Mouse (Mus musculus) ES-CJ7 (cell line): ENCODE measurements around the gene Gast.
"Not testable (repeated sequence)": the region's sequence is repeated elsewhere in the genome, so short reads cannot be mapped to it uniquely, and the experiment has no call there.

Experiments used
- DNase-seq: peaks from one replicate; pipeline ENCODE4 v3.0.0; 2011; ENCODE audit warnings: low read depth, low spot score

The Gast gene

DNA sequence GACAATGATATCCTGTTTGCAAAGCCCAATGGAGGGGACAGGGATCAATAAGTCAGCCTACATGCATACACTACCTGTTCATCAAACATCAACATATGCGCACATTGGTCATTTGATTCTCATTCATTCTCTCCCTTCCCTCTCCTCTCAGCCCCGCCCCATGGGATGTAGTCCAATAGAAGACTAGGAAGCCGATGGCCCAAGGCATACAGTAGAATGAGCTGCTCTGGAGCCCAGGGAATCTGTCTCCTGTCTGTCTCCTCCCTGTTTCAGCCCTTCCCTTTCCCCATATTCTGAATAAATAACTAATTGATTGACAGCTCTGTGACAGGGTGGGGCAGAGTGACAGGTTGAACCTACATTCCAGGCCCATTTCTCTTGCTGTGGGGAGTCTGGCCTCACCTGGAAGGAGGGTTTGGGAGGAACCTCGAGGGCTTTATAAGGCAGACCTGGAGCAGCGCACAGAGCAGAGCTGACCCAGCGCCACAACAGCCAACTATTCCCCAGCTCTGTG, at the start of gene Gast:
Gast (plus strand) TSS at position 464 of the 514 bp plus-strand sequence.
- DNase-seq: peak; percentile 37

DNA sequence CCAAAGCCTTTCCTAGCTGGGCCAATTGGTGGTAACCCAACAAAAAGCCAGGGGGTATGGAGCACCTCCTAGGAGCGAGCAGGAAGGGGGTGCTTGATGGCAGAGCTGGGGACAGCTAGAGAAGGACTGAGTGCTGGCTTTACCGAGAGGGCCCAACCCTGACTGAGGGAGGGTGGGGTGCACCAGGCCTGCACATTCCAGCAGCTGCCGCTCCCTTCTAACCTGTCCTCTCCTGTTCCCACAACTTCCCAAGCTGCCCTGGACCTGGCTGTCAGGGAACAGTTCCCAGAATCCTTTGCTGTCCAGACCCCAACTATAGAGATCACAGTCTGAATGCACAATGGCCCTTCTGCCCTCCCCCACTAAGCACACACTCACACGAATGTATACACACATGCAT, 49.2 kb upstream of the Gast start:
- DNase-seq: peak; percentile 78

DNA sequence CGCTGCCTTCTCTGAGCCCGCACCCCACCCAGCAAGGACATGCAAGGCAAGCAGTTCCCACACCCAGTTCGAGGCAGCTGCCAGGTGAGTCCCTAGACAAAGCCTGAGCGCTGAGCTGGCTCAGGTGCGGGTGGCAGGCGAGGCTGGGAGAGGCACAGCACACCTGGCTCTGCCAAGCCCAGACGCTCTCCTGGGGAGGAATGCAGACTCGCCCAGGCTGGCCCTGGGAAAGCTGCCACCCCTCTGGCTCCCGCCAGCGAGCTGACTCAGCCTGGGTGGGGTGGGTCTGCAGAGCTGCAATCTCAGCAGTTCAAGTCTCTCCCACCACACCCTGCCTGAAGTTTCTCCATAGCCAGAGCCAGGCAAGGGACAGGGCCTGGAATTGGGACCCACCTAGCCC, 47.2 kb upstream of the Gast start:
- peak; percentile 67 for DNase-seq

DNA sequence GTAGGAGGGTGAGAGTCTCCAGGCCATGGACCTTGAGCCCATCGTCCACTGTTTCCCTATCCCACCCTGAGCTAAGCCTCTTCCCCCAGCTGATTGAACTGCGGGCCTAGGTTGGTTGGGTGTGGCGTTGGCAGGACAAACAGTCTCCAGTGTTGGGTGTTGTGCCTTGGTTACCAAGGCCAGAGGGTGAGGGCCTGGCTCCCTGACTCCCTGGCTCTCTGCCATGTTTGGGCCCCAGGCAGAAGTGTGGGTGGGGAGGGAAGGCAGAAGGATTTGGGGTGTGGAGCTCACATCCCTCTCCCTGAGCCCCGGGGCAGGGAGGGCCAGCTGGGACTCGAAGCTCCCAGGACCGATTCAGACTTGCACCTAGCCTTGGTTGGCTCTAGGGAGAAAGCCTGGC, 45.3 kb upstream of the Gast start:
- no peak for DNase-seq

DNA sequence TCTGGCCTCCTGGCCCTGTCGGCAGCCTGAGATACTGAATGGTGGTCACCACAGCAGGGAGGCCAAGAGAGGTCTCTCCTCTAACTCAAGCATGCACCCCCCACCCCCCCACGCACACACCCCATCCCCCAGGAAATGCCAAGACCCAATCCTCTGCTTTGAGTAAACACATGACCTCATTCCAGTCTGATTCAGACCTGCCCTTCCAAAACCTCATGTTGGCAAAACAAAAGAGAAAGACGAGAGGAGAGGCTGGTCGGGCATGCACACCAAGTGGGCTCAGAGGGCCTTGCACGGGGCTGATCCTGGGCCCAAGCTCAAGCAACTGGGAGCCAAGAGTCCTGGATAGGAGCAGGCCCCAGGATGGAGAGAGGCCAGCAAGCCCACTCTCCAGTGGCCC, 44.0 kb upstream of the Gast start:
- DNase-seq: no peak

DNA sequence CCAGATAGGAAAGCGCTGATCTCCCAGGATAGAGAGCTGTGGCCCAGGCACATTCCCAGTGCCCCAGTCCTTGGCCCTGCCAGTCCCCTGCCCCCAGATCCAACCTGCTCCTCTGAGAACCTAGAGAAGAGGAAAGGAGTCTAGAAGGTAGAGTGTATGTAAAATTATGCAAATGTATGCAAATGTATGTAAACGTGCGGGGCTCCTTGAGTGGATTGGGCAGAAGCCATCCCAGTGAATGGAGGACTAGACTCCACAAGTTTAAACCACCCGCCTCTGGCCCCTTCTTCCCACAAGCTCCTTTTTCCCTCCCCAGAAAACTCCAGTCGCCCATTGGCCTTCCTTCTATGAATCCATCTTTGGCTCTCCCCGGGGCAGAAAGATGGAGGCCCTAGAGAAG, 41.3 kb upstream of the Gast start:
- peak; percentile 71 for DNase-seq

DNA sequence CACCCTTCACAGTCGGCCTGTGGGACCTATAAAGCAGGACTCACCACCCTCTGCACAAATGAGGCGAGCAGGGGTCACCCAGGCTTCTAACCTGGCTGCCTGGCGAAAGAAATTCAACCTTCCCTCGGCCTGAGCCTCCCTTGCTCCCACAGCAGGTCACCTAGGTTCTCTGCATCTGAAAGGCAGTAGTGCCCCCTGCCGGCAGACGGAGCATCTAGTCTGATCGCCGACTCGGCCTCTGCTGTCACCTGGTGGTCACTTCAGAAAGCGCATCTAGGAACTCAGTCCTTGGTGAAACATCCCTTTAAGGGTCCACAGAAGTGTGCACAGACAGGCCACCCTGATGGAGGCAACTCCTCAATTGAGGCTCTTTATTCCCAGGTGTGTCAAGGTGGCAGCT, 38.9 kb upstream of the Gast start:
- DNase-seq: peak; percentile 91

DNA sequence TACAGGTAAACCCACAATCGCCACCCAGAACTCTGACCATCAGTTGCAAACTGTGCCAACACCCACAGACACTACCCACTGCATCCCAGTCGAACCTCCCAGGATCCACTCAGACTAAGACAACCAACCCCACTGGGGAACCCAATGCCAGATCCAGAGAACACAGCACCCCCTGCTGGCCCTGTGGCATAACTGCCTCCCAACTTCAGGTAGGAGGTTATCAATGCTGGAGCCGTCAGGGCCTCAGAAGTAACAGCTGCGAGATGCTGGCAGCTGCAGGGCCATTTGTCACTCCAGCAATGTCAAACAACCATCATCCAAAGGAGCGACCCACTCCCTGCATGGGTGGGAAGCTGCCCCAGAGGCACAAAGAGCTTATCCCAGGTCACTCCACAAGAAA, 36.4 kb upstream of the Gast start:
- DNase-seq: peak; percentile 76

DNA sequence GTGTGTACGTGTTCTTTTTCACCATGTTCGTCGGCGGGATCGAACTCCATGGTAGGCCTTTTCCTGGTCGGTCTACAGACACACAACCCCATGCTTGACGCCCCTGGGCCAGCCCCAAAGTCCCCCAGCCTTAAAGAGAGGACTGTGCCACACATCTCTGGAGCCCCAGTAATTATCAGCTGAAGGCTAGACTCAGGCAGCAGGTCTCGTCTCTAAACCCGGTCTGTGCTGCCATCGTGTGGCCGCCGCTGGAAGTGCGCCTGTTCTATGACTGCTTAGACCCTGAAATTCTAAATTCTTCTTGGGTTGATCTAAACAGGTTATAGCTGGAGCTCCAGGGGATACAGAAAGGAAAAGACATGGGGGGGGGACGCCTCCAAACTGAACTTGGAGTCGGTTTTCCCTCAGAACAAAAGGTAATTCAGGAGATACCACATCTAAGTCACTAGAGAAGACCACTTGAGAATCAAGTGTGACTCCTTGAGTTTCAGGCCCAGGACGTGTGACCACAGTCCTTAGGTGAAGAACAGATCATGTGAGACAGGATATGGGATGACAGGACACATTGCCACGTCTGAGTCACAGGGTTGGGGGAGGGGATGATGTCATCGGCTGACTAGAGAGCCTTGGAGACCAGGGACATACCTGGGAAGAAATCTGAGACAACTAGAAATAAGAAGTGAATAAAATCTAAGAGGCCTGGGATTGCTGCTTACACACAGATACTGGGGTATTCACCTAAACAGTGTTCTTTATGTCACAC, 35.8 kb upstream of the Gast start:
- DNase-seq: peak; percentile 85

DNA sequence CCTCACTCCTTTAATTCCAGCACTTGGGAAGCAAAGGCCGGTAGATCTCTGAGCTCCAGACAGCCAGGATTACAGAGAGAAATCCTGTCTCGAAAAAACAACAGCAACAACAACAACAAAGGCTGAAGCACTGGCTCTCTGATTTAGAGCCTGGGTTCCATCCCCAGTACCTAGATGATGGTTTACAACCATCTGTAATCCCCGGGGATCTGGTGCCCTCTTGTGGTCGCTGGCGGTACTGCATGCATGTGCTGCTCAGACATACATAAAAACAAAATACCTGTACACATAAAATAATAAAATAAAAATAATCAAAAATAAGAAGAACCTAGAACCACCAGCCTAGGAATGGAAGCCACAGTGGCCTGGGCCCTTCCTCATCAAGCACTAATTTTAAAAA, 33.9 kb upstream of the Gast start:
- peak; percentile 83 for DNase-seq

DNA sequence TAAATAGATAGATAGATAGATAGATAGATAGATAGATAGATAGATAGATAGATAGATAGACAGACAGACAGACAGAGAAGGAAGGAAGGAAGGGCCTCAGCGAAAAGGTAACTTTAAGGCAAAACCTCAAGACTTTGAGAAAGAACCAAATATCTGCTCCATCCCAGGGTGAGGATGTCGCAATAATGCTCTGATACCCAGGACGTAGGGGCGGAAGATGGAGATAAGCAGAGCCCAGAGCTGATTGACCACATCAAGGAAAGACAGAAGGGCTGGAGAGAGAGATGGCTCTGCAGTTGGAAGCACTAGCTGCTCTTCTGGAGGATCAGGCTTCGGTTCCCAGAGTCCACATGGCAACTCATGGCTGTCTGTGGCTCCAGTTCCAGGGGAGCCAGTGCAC, 32.9 kb upstream of the Gast start:
- DNase-seq: no peak

DNA sequence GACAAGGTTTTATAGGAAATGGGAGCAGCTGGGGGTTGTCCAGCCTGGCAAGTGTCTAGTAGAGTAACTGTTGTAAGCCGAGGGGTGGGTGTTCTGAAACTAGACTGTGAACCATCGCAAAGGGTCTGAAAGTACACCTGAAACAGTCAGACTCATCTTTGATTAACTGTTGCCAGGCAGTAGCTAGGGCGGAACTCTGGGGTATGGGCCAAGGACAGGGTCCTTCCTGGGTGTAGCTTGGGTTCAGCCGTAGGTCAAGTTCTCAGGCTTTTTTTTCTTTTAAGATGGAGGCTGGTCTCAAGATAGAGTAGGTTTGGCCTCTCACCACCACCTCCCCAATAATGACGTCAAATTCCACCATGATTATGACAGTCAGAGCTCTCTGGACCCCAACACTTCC, 26.3 kb upstream of the Gast start:
- peak; percentile 86 for DNase-seq

DNA sequence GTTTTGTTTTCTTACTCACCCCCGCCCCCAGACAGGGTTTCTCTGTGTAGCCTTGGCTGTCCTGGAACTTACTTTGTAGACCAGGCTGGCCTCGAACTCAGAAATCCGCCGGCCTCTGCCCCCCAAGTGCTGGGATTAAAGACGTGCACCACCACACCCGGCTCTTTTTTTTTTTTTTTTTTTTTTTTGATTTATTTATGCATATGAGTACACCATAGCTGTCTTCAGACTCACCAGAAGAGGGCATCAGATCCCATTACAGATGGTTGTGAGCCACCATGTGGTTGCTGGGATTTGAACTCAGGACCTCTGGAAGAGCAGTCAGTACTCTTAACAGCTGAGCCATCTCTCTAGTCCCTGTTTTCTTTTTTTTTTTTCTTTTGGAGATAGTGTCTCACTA, 25.5 kb upstream of the Gast start:
- DNase-seq: not testable (repeated sequence)

DNA sequence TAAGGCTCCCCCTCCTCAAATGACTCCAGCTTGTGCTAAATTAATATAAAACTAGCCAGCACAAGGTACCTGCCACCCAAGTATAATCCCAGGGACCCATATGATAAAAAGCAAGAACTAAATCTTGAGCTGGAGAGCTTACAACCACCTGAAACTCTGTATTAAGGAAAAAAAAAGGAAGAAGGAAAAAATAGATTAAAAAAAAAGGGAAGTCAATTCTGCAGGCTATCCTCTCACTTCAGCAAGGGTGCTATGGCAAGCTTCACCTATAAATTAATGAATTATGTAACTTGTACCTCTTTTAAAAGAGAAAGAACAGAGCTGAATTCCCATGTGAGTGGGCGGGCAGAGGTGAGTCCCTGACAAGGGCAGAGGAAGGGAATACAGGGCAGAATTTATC, 22.6 kb upstream of the Gast start:
- no peak for DNase-seq

DNA sequence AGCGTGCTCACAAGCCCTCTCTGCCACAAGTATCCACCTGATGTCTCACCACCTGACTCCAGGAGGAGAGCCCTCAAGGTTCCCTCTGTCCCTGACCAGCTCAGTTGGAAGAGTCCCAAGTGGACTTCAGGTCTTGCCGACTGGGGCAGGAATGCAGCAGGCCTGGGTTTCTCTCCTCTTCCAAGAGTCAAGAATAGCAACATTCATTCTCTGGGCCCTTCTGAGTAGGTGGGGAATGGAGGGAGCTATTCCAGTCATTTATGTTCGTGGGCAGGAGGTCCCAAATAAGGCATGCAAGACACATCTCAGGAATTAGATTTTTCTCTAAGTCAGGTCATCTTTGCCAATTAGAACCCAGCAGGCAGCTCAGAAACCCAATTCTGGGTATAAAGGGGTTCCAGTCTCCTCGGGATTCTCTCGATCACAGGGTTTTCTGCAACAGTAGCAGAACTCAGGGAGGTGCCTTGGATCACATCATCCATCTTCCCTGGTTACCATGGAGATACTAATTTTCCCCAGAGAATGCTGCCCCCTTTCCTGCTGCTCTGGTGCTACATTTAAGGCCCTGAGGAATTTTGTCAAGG, 22.0 kb upstream of the Gast start:
- no peak for DNase-seq

DNA sequence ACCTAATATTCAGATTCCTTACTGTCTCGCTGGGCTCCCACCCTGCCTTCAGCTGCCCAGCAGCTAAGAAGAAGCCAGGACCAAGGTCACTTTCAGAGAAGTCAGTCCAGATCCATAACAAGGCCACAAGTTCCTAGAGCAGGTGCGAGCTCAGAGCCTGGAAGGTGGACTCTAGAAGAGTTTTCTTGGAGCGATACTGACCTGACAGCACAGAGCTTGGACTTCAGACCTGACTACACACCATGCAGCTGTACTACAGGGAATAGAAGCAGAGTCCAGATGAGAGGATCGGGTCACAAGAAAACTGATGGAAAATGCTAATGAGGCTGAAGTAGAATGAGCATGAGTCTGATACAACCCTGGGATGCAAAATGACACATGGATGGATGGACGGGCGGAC, 20.8 kb upstream of the Gast start:
- DNase-seq: no peak

DNA sequence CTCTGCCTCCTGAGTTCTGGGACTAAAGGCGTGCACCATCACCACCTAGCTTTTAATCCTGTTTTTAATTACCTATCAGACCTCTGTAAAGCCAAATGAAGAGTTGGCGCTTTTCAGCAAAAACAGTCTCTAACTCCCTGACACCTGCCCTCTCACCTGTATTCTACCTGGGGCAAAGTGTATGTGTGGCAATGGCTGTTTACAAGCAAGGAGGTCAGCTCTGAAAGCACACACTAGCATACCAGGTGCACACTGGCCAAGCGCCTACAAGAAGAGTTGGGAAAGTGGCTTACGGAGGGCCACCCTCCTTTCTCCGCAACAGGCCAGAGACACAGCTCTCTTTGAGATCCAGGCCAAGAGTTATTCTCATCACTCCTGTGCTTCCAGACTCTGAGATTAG, 18.8 kb upstream of the Gast start:
- no peak for DNase-seq

DNA sequence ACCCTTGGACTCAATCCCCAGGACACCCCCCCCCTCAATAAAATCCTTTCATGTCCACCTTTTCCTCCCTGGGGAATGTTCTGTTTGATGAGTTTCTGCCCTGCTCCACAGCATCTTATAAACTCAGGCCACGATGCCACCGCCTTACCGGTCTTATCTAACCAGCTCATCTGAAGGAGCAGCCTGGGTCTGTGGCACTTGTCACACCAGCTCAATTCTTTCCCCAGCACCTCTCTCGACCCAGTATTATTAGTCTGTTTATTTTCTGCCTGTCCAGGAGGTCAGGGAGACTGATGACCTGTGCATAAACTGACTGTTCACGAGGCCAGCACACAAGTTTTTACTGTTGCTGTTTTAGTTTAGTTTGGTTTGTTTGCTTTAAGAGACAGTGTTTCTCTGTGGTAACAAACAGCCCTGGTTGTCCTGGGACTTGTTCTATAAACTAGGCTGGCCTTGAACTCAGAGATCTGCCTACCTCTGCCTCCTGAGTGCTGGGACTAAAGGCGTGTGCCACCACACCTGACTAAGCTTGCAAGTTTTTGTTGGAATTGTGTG, 16.3 kb upstream of the Gast start:
- no peak for DNase-seq

DNA sequence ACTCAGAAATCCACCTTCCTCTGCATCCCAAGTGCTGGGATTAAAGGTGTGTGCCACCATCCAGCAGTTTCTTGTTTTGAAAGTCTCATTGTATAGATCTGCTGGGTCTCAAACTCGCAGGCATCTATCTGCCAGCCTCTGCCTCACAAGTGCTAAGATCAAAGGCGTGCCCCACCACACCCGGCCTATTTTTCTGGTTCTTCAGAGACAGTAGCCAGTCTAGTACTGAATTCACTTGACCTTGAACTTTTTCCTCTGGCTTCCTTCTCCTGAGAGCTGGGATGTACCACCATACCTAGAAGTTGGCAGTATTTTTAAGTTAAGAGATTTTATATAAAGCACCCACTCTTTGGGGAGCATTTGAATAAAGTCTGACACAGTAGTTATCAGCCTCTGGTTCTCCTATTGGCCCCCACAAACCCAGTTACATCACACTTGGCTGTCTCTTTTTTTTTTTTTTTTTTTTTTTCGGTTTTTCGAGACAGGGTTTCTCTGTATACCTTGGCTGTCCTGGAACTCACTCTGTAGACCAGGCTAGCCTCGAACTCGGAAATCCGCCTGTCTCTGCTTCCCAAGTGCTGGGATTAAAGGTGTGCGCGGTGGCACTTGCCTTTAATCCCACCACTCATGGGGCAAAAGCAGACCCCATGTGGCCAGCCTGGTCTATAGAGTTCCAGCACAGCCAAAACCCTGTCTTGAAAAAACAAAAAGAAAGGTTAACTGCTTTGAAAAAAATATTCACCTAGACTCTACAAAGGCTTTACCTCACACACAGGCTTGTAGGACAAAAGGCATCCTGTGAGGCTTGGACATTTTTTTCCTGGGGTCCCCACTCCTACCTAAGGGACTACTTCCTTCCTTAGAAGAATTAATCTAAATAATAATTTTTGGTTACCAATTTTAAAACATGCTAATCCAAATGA, 15.4 kb upstream of the Gast start:
- DNase-seq: peak; percentile 89

DNA sequence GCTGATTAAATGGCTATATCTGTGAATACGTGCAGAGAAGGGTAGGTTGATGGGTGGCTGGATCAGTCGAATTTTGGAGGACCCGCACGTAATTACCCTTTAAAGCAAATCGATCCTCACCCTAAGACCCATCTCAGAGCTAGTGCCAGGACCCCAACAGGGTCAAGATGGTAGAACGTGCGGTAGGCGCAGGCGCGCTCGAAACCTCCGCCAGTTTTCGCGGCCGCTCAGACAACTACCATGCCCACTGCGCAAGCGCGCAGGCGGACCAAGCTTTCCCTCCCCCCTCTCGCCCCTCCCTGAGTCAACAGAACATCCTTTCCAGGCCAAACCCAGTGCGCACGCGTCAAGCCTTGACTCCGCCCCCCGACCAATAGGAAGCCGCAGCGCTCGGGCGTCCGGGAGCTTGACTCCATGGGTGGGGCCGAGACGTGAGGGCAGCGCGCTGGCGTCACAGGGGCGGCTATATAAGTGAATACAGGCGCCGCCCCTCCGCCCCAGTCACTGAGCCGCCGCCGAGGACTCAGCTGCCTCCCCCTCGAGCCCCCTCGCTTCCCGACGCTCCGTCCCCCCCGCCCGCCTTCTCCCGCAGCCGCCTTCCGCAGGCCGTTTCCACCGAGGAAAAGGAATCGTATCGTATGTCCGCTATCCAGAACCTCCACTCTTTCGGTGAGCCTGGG, 14.6 kb upstream of the Gast start, which contains the start of gene Eif1:
Eif1 (plus strand) TSS at position 394 of the 680 bp plus-strand sequence.
- DNase-seq: peak; percentile 100

DNA sequence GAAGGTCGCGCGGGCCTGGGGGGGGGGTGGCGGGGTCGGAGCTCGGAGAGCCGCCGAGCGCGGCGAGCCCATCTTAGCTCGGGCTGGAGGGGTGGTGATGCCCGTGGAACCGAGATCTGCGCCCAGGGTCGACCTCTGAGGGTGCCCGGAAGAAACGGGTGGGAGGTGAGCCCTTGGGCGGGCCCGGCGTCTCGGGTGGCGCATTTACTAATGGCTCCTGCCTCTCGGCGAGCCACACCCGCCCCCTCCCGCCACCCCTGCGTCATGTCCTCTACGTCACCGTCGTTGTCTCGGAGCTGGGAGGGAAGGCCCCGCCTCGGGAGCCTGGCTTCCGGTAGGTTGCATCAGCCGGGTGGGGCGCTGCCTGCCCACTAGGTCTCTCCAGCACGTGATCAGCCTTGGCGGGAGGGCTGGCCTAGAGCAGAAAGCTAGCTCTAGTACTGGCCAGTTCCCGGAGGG, 14.0 kb upstream of the Gast start:
- peak; percentile 98 for DNase-seq
